Mouse (Mus musculus): ENCODE data around the gene Pbp2. TPM values are rescaled to one million over a fixed set of nuclear protein-coding genes. Genes with fewer than 3 reads are reported as not detected.

The Pbp2 gene
- under 1 TPM in 1 of 2 experiments, not detected in 1; 0.37 TPM for total RNA-seq (2021)
- long read RNA-seq = 0 reads

GRCm38 (mm10) chr6:135310305-135310704 is at the start of gene Pbp2:
Gene Pbp2 (minus strand): TSS chr6:135310405.
- no peak for DNase-seq (ENCODE audit: low spot score in 2 of 2)

- DNase-seq (ENCODE audit: low spot score in 2 of 2) = no peak
Observed at GRCm38 (mm10) chr6:135354953-135355352, 44.7 kb upstream of the Pbp2 start.

- DNase-seq (ENCODE audit: low spot score in 2 of 2) = no peak
Observed at GRCm38 (mm10) chr6:135352537-135352936, 42.3 kb upstream of the Pbp2 start.

GRCm38 (mm10) chr6:135351638-135352302 is 41.6 kb upstream of the Pbp2 start:
- DNase-seq (ENCODE audit: low spot score in 2 of 2) = no peak

GRCm38 (mm10) chr6:135341076-135341378 is 30.8 kb upstream of the Pbp2 start:
- DNase-seq (ENCODE audit: low spot score in 2 of 2) = no peak

GRCm38 (mm10) chr6:135340355-135341075 is 30.3 kb upstream of the Pbp2 start:
- no peak for DNase-seq (ENCODE audit: low spot score in 2 of 2)

- DNase-seq (ENCODE audit: low spot score in 2 of 2) = no peak
Observed at GRCm38 (mm10) chr6:135336376-135336775, 26.2 kb upstream of the Pbp2 start.

- DNase-seq (ENCODE audit: low spot score in 2 of 2) = no peak
Observed at GRCm38 (mm10) chr6:135333994-135334651, 23.9 kb upstream of the Pbp2 start.

GRCm38 (mm10) chr6:135332737-135333281 is 22.6 kb upstream of the Pbp2 start:
- no peak for DNase-seq (ENCODE audit: low spot score in 2 of 2)

GRCm38 (mm10) chr6:135331916-135332315 is 21.7 kb upstream of the Pbp2 start:
- peak in 1 of 2 experiments; percentile 33 for DNase-seq (ENCODE audit: low spot score in 2 of 2)

GRCm38 (mm10) chr6:135326847-135327246 is 16.6 kb upstream of the Pbp2 start:
- no peak for DNase-seq (ENCODE audit: low spot score in 2 of 2)

- no peak for DNase-seq (ENCODE audit: low spot score in 2 of 2)
Observed at GRCm38 (mm10) chr6:135324686-135325300, 14.6 kb upstream of the Pbp2 start.

GRCm38 (mm10) chr6:135324111-135324510 is 13.9 kb upstream of the Pbp2 start:
- DNase-seq (ENCODE audit: low spot score in 2 of 2) = no peak

GRCm38 (mm10) chr6:135323311-135323982 is 13.2 kb upstream of the Pbp2 start:
- no peak for DNase-seq (ENCODE audit: low spot score in 2 of 2)

- DNase-seq (ENCODE audit: low spot score in 2 of 2) = no peak
Observed at GRCm38 (mm10) chr6:135322749-135323148, 12.5 kb upstream of the Pbp2 start.

GRCm38 (mm10) chr6:135319431-135319933 is 9.3 kb upstream of the Pbp2 start:
- DNase-seq (ENCODE audit: low spot score in 2 of 2) = no peak

- DNase-seq (ENCODE audit: low spot score in 2 of 2) = no peak
Observed at GRCm38 (mm10) chr6:135316141-135316540, 5.9 kb upstream of the Pbp2 start.

- DNase-seq (ENCODE audit: low spot score in 2 of 2) = no peak
Observed at GRCm38 (mm10) chr6:135313981-135314380, 3.8 kb upstream of the Pbp2 start.

GRCm38 (mm10) chr6:135312038-135312437 is 1.8 kb upstream of the Pbp2 start:
- DNase-seq (ENCODE audit: low spot score in 2 of 2) = no peak

- DNase-seq (ENCODE audit: low spot score in 2 of 2) = no peak
Observed at GRCm38 (mm10) chr6:135304576-135305260, 5.5 kb downstream of the Pbp2 start.
